Mouse (Mus musculus) embryonic facial prominence, embryonic 10.5 days (tissue): ENCODE measurements around the gene Fbxo42. TPM values are rescaled to one million over a fixed set of nuclear protein-coding genes. Genes with fewer than 3 reads are reported as not detected.
A peak's percentile ranks its signal among the peaks of the same experiment; 100 is the strongest.

Source experiments
- DNase-seq: peaks from one replicate; pipeline ENCODE4 v3.0.0-alpha.2; 2017; ENCODE audit warnings: low spot score
- H3K27ac ChIP-seq: fragments of 300-500 bp; sonication (generic); replicated peaks from 2 replicates; pipeline ENCODE4 v1.5.1; 2016; ENCODE audit warnings: mild to moderate bottlenecking
- H3K27me3 ChIP-seq: fragments of 300-500 bp; sonication (generic); replicated peaks from 2 replicates; pipeline ENCODE4 v1.6.1; 2016; ENCODE audit warnings: low read depth, mild to moderate bottlenecking; ENCODE audit not compliant: poor library complexity, severe bottlenecking
- H3K36me3 ChIP-seq: fragments of 300-500 bp; sonication (generic); replicated peaks from 2 replicates; pipeline ENCODE4 v1.6.1; 2016; ENCODE audit warnings: mild to moderate bottlenecking, moderate library complexity
- H3K4me1 ChIP-seq: fragments of 300-500 bp; sonication (generic); 2 replicates; pipeline ENCODE4 v1.6.1; 2016
- H3K4me3 ChIP-seq: fragments of 300-500 bp; sonication (generic); 2 replicates; pipeline ENCODE4 v1.5.1; 2016; ENCODE audit warnings: mild to moderate bottlenecking, moderate library complexity
- H3K9me3 ChIP-seq: fragments of 300-500 bp; sonication (generic); 2 replicates; pipeline ENCODE4 v1.6.1; 2016; ENCODE audit warnings: mild to moderate bottlenecking
- WGBS: fragments of 180-500 bp; shearing (Covaris S2); methylation state at CpG from one replicate; pipeline ENCODE4 v1.1.7; 2016; 5-methylcytosine and 5-hydroxymethylcytosine counted together
- polyA plus RNA-seq: library from polyadenylated mRNA; unstranded; fragments of >200 nt; fragmentation: Nextera tagmentation; extraction: Ambion mirVana; gene quantifications from 2 replicates; pipeline ENCODE4 v1.2.1, GENCODE M21; 2016

The Fbxo42 gene
- polyA plus RNA-seq, 1 experiment from 2014 or later, result 29.3 TPM

GRCm38 (mm10) chr4:141213342-141213741 lies 65.6 kb downstream of the Fbxo42 start:
- H3K27ac ChIP-seq, result peak overlapping the region; percentile 85

GRCm38 (mm10) chr4:141213770-141214336 lies 66.1 kb downstream of the Fbxo42 start, which contains the start of gene Rsg1:
Gene Rsg1, plus strand, starts transcription at chr4:141213956.
- peaks cover 35% of the 10 kb centered on the region for H3K4me1 ChIP-seq
- H3K27me3 ChIP-seq, result no peaks in the 10 kb centered on the region
- no peaks in the 10 kb centered on the region for H3K9me3 ChIP-seq
- peak within 1 kb of the TSS; percentile 85 for H3K27ac ChIP-seq
- peaks cover 8% of the 10 kb centered on the region for H3K36me3 ChIP-seq
- DNase-seq, result peak; percentile 98
- WGBS, result under 1% methylated on average over 24 of the region's 24 CpGs
- H3K4me3 ChIP-seq, result peak within 1 kb of the TSS; percentile 72

More at GRCm38 (mm10) chr4:141213342-141213741, 65.6 kb downstream of the Fbxo42 start:
- H3K9me3 ChIP-seq, result no peaks in the 10 kb centered on the region
- peaks cover 8% of the 10 kb centered on the region for H3K36me3 ChIP-seq
- peak overlapping the region; percentile 72 for H3K4me3 ChIP-seq
- WGBS, result 48% methylated on average over 2 of the region's 2 CpGs
- H3K4me1 ChIP-seq, result peaks cover 32% of the 10 kb centered on the region
- no peaks in the 10 kb centered on the region for H3K27me3 ChIP-seq
- no peak for DNase-seq

- Histone ChIP-seq H3K27ac (peak overlapping the region; percentile 85), H3K4me1 (peaks cover 37% of the 10 kb centered on the region), H3K9me3 (no peaks in the 10 kb centered on the region), H3K4me3 (peak overlapping the region; percentile 72), H3K27me3 (no peaks in the 10 kb centered on the region), H3K36me3 (peaks cover 8% of the 10 kb centered on the region)
- DNase-seq, result peak; percentile 56
- WGBS, result under 1% methylated on average over 16 of the region's 16 CpGs
Observed at GRCm38 (mm10) chr4:141214337-141214851, 66.7 kb downstream of the Fbxo42 start.

- H3K27me3 ChIP-seq, result no peaks in the 10 kb centered on the region
- H3K4me1 ChIP-seq, result peaks cover 7% of the 10 kb centered on the region
- no peak overlapping the region for H3K4me3 ChIP-seq
- WGBS, result 92% methylated on average over 20 of the region's 20 CpGs
- H3K36me3 ChIP-seq, result peaks cover 24% of the 10 kb centered on the region
- no peak overlapping the region for H3K27ac ChIP-seq
- DNase-seq, result no peak
- H3K9me3 ChIP-seq, result no peaks in the 10 kb centered on the region
Observed at GRCm38 (mm10) chr4:141219583-141220213, 72.0 kb downstream of the Fbxo42 start.

GRCm38 (mm10) chr4:141221848-141222247 lies 74.1 kb downstream of the Fbxo42 start:
- H3K4me3 ChIP-seq, result no peak overlapping the region
- peaks cover 24% of the 10 kb centered on the region for H3K36me3 ChIP-seq
- peaks cover 5% of the 10 kb centered on the region; the same call in 1 of the 2 replicates for H3K4me1 ChIP-seq
- no peak for DNase-seq
- H3K27ac ChIP-seq, result no peak overlapping the region
- 75% methylated on average over 2 of the region's 2 CpGs for WGBS
- H3K27me3 ChIP-seq, result no peaks in the 10 kb centered on the region
- H3K9me3 ChIP-seq, result no peaks in the 10 kb centered on the region

GRCm38 (mm10) chr4:141222752-141223151 lies 75.0 kb downstream of the Fbxo42 start:
- WGBS, result 92% methylated on average over 5 of the region's 5 CpGs
- Histone ChIP-seq H3K9me3 (no peaks in the 10 kb centered on the region), H3K27ac (no peak overlapping the region), H3K4me3 (no peak overlapping the region), H3K4me1 (peaks cover 5% of the 10 kb centered on the region; the same call in 1 of the 2 replicates), H3K36me3 (peaks cover 22% of the 10 kb centered on the region), H3K27me3 (no peaks in the 10 kb centered on the region)
- DNase-seq, result no peak

- Histone ChIP-seq H3K27ac (no peak overlapping the region), H3K27me3 (peaks cover 18% of the 10 kb centered on the region), H3K4me1 (no peaks in the 10 kb centered on the region), H3K36me3 (no peaks in the 10 kb centered on the region), H3K4me3 (no peak overlapping the region), H3K9me3 (no peaks in the 10 kb centered on the region)
- no peak for DNase-seq
- WGBS, result 87% methylated on average over 7 of the region's 7 CpGs
Observed at GRCm38 (mm10) chr4:141228687-141229086, 81.0 kb downstream of the Fbxo42 start.

GRCm38 (mm10) chr4:141233196-141233595 lies 85.5 kb downstream of the Fbxo42 start:
- no peaks in the 10 kb centered on the region for H3K9me3 ChIP-seq
- no peaks in the 10 kb centered on the region for H3K36me3 ChIP-seq
- no peaks in the 10 kb centered on the region for H3K4me1 ChIP-seq
- peaks cover 51% of the 10 kb centered on the region for H3K27me3 ChIP-seq
- no peak overlapping the region for H3K27ac ChIP-seq
- no peak for DNase-seq
- 91% methylated on average over 4 of the region's 4 CpGs for WGBS
- no peak overlapping the region for H3K4me3 ChIP-seq

GRCm38 (mm10) chr4:141235537-141236111 lies 87.9 kb downstream of the Fbxo42 start:
- H3K36me3 ChIP-seq, result no peaks in the 10 kb centered on the region
- DNase-seq, result no peak
- no peak overlapping the region for H3K4me3 ChIP-seq
- H3K4me1 ChIP-seq, result peaks cover 20% of the 10 kb centered on the region
- H3K27me3 ChIP-seq, result peaks cover 63% of the 10 kb centered on the region
- H3K9me3 ChIP-seq, result no peaks in the 10 kb centered on the region
- WGBS, result 67% methylated on average over 6 of the region's 6 CpGs
- no peak overlapping the region for H3K27ac ChIP-seq

- H3K27me3 ChIP-seq, result peaks cover 69% of the 10 kb centered on the region
- no peak overlapping the region for H3K4me3 ChIP-seq
- no peak overlapping the region for H3K27ac ChIP-seq
- H3K36me3 ChIP-seq, result no peaks in the 10 kb centered on the region
- no peaks in the 10 kb centered on the region for H3K9me3 ChIP-seq
- no peak for DNase-seq
- 83% methylated on average over 3 of the region's 3 CpGs for WGBS
- H3K4me1 ChIP-seq, result peaks cover 30% of the 10 kb centered on the region
Observed at GRCm38 (mm10) chr4:141236856-141237255, 89.1 kb downstream of the Fbxo42 start.

- peaks cover 48% of the 10 kb centered on the region for H3K4me1 ChIP-seq
- peaks cover 88% of the 10 kb centered on the region for H3K27me3 ChIP-seq
- no peaks in the 10 kb centered on the region for H3K36me3 ChIP-seq
- peak overlapping the region; percentile 59 for H3K27ac ChIP-seq
- WGBS, result 5% methylated on average over 20 of the region's 20 CpGs
- H3K4me3 ChIP-seq, result peak overlapping the region; percentile 55
- H3K9me3 ChIP-seq, result no peaks in the 10 kb centered on the region
- no peak for DNase-seq
Observed at GRCm38 (mm10) chr4:141238492-141239387, 91.0 kb downstream of the Fbxo42 start.
